Mouse (Mus musculus): ENCODE results near the gene Agl. TPM values are rescaled to one million over a fixed set of nuclear protein-coding genes. Genes with fewer than 3 reads are reported as not detected.
A peak's percentile ranks its signal among the peaks of the same experiment; 100 is the strongest.

Gene Agl
- polyA plus RNA-seq, 1 experiment from 2014 or later: 19.5 TPM

GRCm38 (mm10) chr3:116740106-116740505 is 67.9 kb downstream of the Agl start:
- ATAC-seq (ENCODE audit: low FRiP score) (no peak), DNase-seq (ENCODE audit: low spot score) (no peak)
- 86% methylated on average over 5 of the region's 5 CpGs for WGBS
- H3K9me3 ChIP-seq (ENCODE audit: control insufficient read depth, low read length): no peaks in the 10 kb centered on the region
- no peaks in the 10 kb centered on the region for H3K27me3 ChIP-seq (ENCODE audit: control insufficient read depth, insufficient read depth, low read length)
- no peaks in the 10 kb centered on the region for H3K4me1 ChIP-seq (replicated peaks; ENCODE audit: control insufficient read depth, insufficient read depth, low read length)
- H3K36me3 ChIP-seq (replicated peaks; ENCODE audit: control insufficient read depth, insufficient read depth): peaks cover 24% of the 10 kb centered on the region
- no peak overlapping the region for H3K27ac ChIP-seq
- no peak overlapping the region for H3K4me2 ChIP-seq (replicated peaks)
- H3K9ac ChIP-seq: no peak overlapping the region
- H3K4me3 ChIP-seq (replicated peaks; ENCODE audit: low read length): no peak overlapping the region

GRCm38 (mm10) chr3:116737326-116737731 is 70.6 kb downstream of the Agl start:
- Histone ChIP-seq H3K36me3 (replicated peaks; ENCODE audit: control insufficient read depth, insufficient read depth) (no peaks in the 10 kb centered on the region), H3K27me3 (ENCODE audit: control insufficient read depth, insufficient read depth, low read length) (no peaks in the 10 kb centered on the region), H3K9me3 (ENCODE audit: control insufficient read depth, low read length) (no peaks in the 10 kb centered on the region), H3K27ac (no peak overlapping the region), H3K4me2 (replicated peaks) (no peak overlapping the region), H3K4me3 (replicated peaks; ENCODE audit: low read length) (no peak overlapping the region), H3K4me1 (replicated peaks; ENCODE audit: control insufficient read depth, insufficient read depth, low read length) (no peaks in the 10 kb centered on the region), H3K9ac (no peak overlapping the region)
- 78% methylated on average over 8 of the region's 8 CpGs for WGBS
- DNase-seq (ENCODE audit: low spot score) (no peak), ATAC-seq (ENCODE audit: low FRiP score) (no peak)

GRCm38 (mm10) chr3:116729483-116730174 is 78.3 kb downstream of the Agl start:
- peak overlapping the region; percentile 9; the same call in 1 of the 2 replicates for H3K27ac ChIP-seq
- no peak overlapping the region for H3K4me2 ChIP-seq (replicated peaks)
- no peaks in the 10 kb centered on the region for H3K9me3 ChIP-seq (ENCODE audit: control insufficient read depth, low read length)
- no peak overlapping the region for H3K4me3 ChIP-seq (replicated peaks; ENCODE audit: low read length)
- DNase-seq (ENCODE audit: low spot score) (no peak), ATAC-seq (ENCODE audit: low FRiP score) (no peak)
- whole genome bisulfite sequencing: 63% methylated on average over 2 of the region's 2 CpGs
- peaks cover 5% of the 10 kb centered on the region; the same call in 1 of the 2 replicates for H3K4me1 ChIP-seq (replicated peaks; ENCODE audit: control insufficient read depth, insufficient read depth, low read length)
- no peaks in the 10 kb centered on the region for H3K27me3 ChIP-seq (ENCODE audit: control insufficient read depth, insufficient read depth, low read length)
- H3K9ac ChIP-seq: no peak overlapping the region
- H3K36me3 ChIP-seq (replicated peaks; ENCODE audit: control insufficient read depth, insufficient read depth): no peaks in the 10 kb centered on the region

- no peaks in the 10 kb centered on the region for H3K27me3 ChIP-seq (ENCODE audit: control insufficient read depth, insufficient read depth, low read length)
- no peaks in the 10 kb centered on the region for H3K9me3 ChIP-seq (ENCODE audit: control insufficient read depth, low read length)
- H3K27ac ChIP-seq: no peak overlapping the region
- 79% methylated on average over 9 of the region's 9 CpGs for WGBS
- no peaks in the 10 kb centered on the region for H3K36me3 ChIP-seq (replicated peaks; ENCODE audit: control insufficient read depth, insufficient read depth)
- H3K4me2 ChIP-seq (replicated peaks): no peak overlapping the region
- DNase-seq (ENCODE audit: low spot score) (no peak), ATAC-seq (ENCODE audit: low FRiP score) (no peak)
- H3K4me3 ChIP-seq (replicated peaks; ENCODE audit: low read length): no peak overlapping the region
- H3K9ac ChIP-seq: no peak overlapping the region
- H3K4me1 ChIP-seq (replicated peaks; ENCODE audit: control insufficient read depth, insufficient read depth, low read length): peaks cover 5% of the 10 kb centered on the region; the same call in 1 of the 2 replicates
Observed at GRCm38 (mm10) chr3:116726807-116727206, 81.2 kb downstream of the Agl start.

- H3K27me3 ChIP-seq (ENCODE audit: control insufficient read depth, insufficient read depth, low read length): no peaks in the 10 kb centered on the region
Observed at GRCm38 (mm10) chr3:116723496-116724481, 84.2 kb downstream of the Agl start.

GRCm38 (mm10) chr3:116722980-116723379 is 85.0 kb downstream of the Agl start:
- H3K27me3 ChIP-seq (ENCODE audit: control insufficient read depth, insufficient read depth, low read length): no peaks in the 10 kb centered on the region
- no peaks in the 10 kb centered on the region for H3K36me3 ChIP-seq (replicated peaks; ENCODE audit: control insufficient read depth, insufficient read depth)
- H3K4me2 ChIP-seq (replicated peaks): no peak overlapping the region
- WGBS: 86% methylated on average over 4 of the region's 4 CpGs
- no peak overlapping the region for H3K27ac ChIP-seq
- no peak for DNase-seq (ENCODE audit: low spot score)
- no peaks in the 10 kb centered on the region for H3K9me3 ChIP-seq (ENCODE audit: control insufficient read depth, low read length)
- H3K4me3 ChIP-seq (replicated peaks; ENCODE audit: low read length): no peak overlapping the region
- no peaks in the 10 kb centered on the region for H3K4me1 ChIP-seq (replicated peaks; ENCODE audit: control insufficient read depth, insufficient read depth, low read length)
- H3K9ac ChIP-seq: no peak overlapping the region
- ATAC-seq (ENCODE audit: low FRiP score): no peak

More at GRCm38 (mm10) chr3:116723496-116724481, 84.2 kb downstream of the Agl start:
- ATAC-seq (ENCODE audit: low FRiP score) (no peak), DNase-seq (ENCODE audit: low spot score) (no peak)
- Histone ChIP-seq H3K4me3 (replicated peaks; ENCODE audit: low read length) (no peak overlapping the region), H3K9ac (no peak overlapping the region), H3K27ac (no peak overlapping the region), H3K36me3 (replicated peaks; ENCODE audit: control insufficient read depth, insufficient read depth) (no peaks in the 10 kb centered on the region), H3K4me2 (replicated peaks) (no peak overlapping the region), H3K4me1 (replicated peaks; ENCODE audit: control insufficient read depth, insufficient read depth, low read length) (no peaks in the 10 kb centered on the region), H3K9me3 (ENCODE audit: control insufficient read depth, low read length) (no peaks in the 10 kb centered on the region)
- 52% methylated on average over 10 of the region's 10 CpGs for WGBS

- H3K36me3 ChIP-seq (replicated peaks; ENCODE audit: control insufficient read depth, insufficient read depth): no peaks in the 10 kb centered on the region
- ATAC-seq (ENCODE audit: low FRiP score) (no peak), DNase-seq (ENCODE audit: low spot score) (no peak)
- H3K27me3 ChIP-seq (ENCODE audit: control insufficient read depth, insufficient read depth, low read length): no peaks in the 10 kb centered on the region
- no peak overlapping the region for H3K4me2 ChIP-seq (replicated peaks)
- no peaks in the 10 kb centered on the region for H3K9me3 ChIP-seq (ENCODE audit: control insufficient read depth, low read length)
- H3K4me3 ChIP-seq (replicated peaks; ENCODE audit: low read length): no peak overlapping the region
- 74% methylated on average over 3 of the region's 3 CpGs for whole genome bisulfite sequencing
- H3K9ac ChIP-seq: no peak overlapping the region
- no peak overlapping the region for H3K27ac ChIP-seq
- no peaks in the 10 kb centered on the region for H3K4me1 ChIP-seq (replicated peaks; ENCODE audit: control insufficient read depth, insufficient read depth, low read length)
Observed at GRCm38 (mm10) chr3:116718951-116719350, 89.0 kb downstream of the Agl start.

- no peak for DNase-seq (ENCODE audit: low spot score)
- Histone ChIP-seq H3K4me3 (replicated peaks; ENCODE audit: low read length) (peak overlapping the region; percentile 95), H3K27me3 (ENCODE audit: control insufficient read depth, insufficient read depth, low read length) (peaks cover 4% of the 10 kb centered on the region; the same call in 1 of the 2 replicates), H3K4me1 (replicated peaks; ENCODE audit: control insufficient read depth, insufficient read depth, low read length) (peaks cover 12% of the 10 kb centered on the region), H3K9ac (peak overlapping the region; percentile 93; the same call in 1 of the 2 replicates), H3K27ac (no peak overlapping the region), H3K4me2 (replicated peaks) (peak overlapping the region; percentile 74), H3K9me3 (ENCODE audit: control insufficient read depth, low read length) (no peaks in the 10 kb centered on the region), H3K36me3 (replicated peaks; ENCODE audit: control insufficient read depth, insufficient read depth) (no peaks in the 10 kb centered on the region)
- 34% methylated on average over 5 of the region's 5 CpGs for WGBS
- ATAC-seq (ENCODE audit: low FRiP score): no peak
Observed at GRCm38 (mm10) chr3:116713031-116713430, 94.9 kb downstream of the Agl start.

- peaks cover 4% of the 10 kb centered on the region; the same call in 1 of the 2 replicates for H3K27me3 ChIP-seq (ENCODE audit: control insufficient read depth, insufficient read depth, low read length)
- 4% methylated on average over 8 of the region's 8 CpGs for WGBS
- H3K4me1 ChIP-seq (replicated peaks; ENCODE audit: control insufficient read depth, insufficient read depth, low read length): peaks cover 12% of the 10 kb centered on the region
- peak within 1 kb of the TSS; percentile 93 for H3K9ac ChIP-seq
- H3K27ac ChIP-seq: peak within 1 kb of the TSS; percentile 52; the same call in 1 of the 2 replicates
- no peaks in the 10 kb centered on the region for H3K9me3 ChIP-seq (ENCODE audit: control insufficient read depth, low read length)
- ATAC-seq (ENCODE audit: low FRiP score) (0 out of 2 replicates have a peak, but pooled peaks have one; percentile 10), DNase-seq (ENCODE audit: low spot score) (peak; percentile 49)
- peak within 1 kb of the TSS; percentile 95 for H3K4me3 ChIP-seq (replicated peaks; ENCODE audit: low read length)
- peak within 1 kb of the TSS; percentile 74 for H3K4me2 ChIP-seq (replicated peaks)
- H3K36me3 ChIP-seq (replicated peaks; ENCODE audit: control insufficient read depth, insufficient read depth): no peaks in the 10 kb centered on the region
Observed at GRCm38 (mm10) chr3:116712436-116712881, 95.5 kb downstream of the Agl start, which contains the start of gene Slc35a3. TSS of gene Slc35a3 (minus strand) at chr3:116712831.
